Mouse (Mus musculus) megakaryocyte, embryonic 14.5 days (primary cell): ENCODE results near the gene Creb3l1. TPM values are rescaled to one million over a fixed set of nuclear protein-coding genes. Genes with fewer than 3 reads are reported as not detected.

ENCODE experiments used
- H3K27me3 ChIP-seq: replicated peaks from 2 replicates; pipeline ENCODE3; 2012; ENCODE audit warnings: inconsistent platforms
- H3K36me3 ChIP-seq: replicated peaks from 2 replicates; pipeline ENCODE3; 2012; ENCODE audit warnings: low read length, inconsistent platforms, mixed read lengths
- H3K4me1 ChIP-seq: 2 replicates; pipeline ENCODE4 v1.6.1; 2012; ENCODE audit warnings: inconsistent platforms
- H3K4me3 ChIP-seq: replicated peaks from 2 replicates; pipeline ENCODE3; 2012; ENCODE audit warnings: moderate library complexity, mild to moderate bottlenecking, inconsistent platforms
- H3K9me3 ChIP-seq: 2 replicates; pipeline ENCODE4 v1.6.1; 2012; ENCODE audit warnings: inconsistent platforms
- FLI1 ChIP-seq: IDR thresholded peaks from 2 replicates; pipeline ENCODE4 v1.6.1; 2012; ENCODE audit warnings: low read length, inconsistent platforms, mixed read lengths
- GATA1 ChIP-seq: IDR thresholded peaks from 3 replicates; pipeline ENCODE4 v1.6.1; 2012; ENCODE audit warnings: mixed read lengths, low read length, inconsistent platforms, borderline replicate concordance
- polyA plus RNA-seq: library from polyadenylated mRNA; stranded (reverse); fragments of >175 nt; gene quantifications from 2 replicates; pipeline ENCODE4 v1.2.3, GENCODE M21; 2012; ENCODE audit warnings: low replicate concordance; ENCODE audit not compliant: insufficient read depth

Gene Creb3l1
- polyA plus RNA-seq, 1 experiment, result 22.3 TPM

GRCm38 (mm10) chr2:91933471-91933870, 90.8 kb downstream of the Creb3l1 start:
- Histone ChIP-seq H3K36me3 (peaks cover 100% of the 10 kb centered on the region), H3K9me3 (no peaks in the 10 kb centered on the region), H3K4me1 (peaks cover 86% of the 10 kb centered on the region), H3K27me3 (no peaks in the 10 kb centered on the region), H3K4me3 (no peak overlapping the region)
- TF ChIP-seq FLI1, result no peak
- TF ChIP-seq GATA1, result no peak

- H3K36me3 ChIP-seq, result peaks cover 97% of the 10 kb centered on the region
- TF ChIP-seq GATA1 (no peak), FLI1 (no peak)
- no peaks in the 10 kb centered on the region for H3K27me3 ChIP-seq
- no peaks in the 10 kb centered on the region for H3K9me3 ChIP-seq
- H3K4me1 ChIP-seq, result peaks cover 86% of the 10 kb centered on the region
- no peak overlapping the region for H3K4me3 ChIP-seq
Observed at GRCm38 (mm10) chr2:91932737-91933350, 91.5 kb downstream of the Creb3l1 start.

Other genes with a start within 250 kb of the Creb3l1 start
- 0.92 and 2.8 TPM in 2 replicates for gene Chrm4, start 97.3 kb downstream of the Creb3l1 start, polyA plus RNA-seq
- 45.5 and 59.2 TPM in 2 replicates for gene Mdk, start 92.2 kb downstream of the Creb3l1 start, polyA plus RNA-seq
- not detected in 2 replicates for gene Gm9821, start 78.8 kb downstream of the Creb3l1 start, polyA plus RNA-seq
- 303 and 682 TPM in 2 replicates for gene Dgkz, start 48.6 kb downstream of the Creb3l1 start, polyA plus RNA-seq
- gene Phf21a, start 68.6 kb upstream of the Creb3l1 start, polyA plus RNA-seq, result 19.0 and 41.1 TPM in 2 replicates